Mouse (Mus musculus) neutrophil, adult 5-6 weeks (primary cell): ENCODE results near the gene Rtp4. TPM values are rescaled to one million over a fixed set of nuclear protein-coding genes. Genes with fewer than 3 reads are reported as not detected.

ENCODE experiments used
- ATAC-seq: fragments of 151-379, 151-347 bp; 2 replicates; pipeline ENCODE4 v1.8.0; 2017; ENCODE audit warnings: mild to moderate bottlenecking, moderate TSS enrichment; ENCODE audit not compliant: insufficient number of reproducible peaks, poor library complexity, low FRiP score, severe bottlenecking; ENCODE audit errors: extremely low read depth
- total RNA-seq: library from RNA; stranded (forward); fragments of 200-1000 nt; gene quantifications from 2 replicates; pipeline ENCODE4 v1.2.3, GENCODE M21; 2017

The Rtp4 gene
- total RNA-seq, 1 experiment from 2014 or later: 123 TPM

- no peak for ATAC-seq
Measured at GRCm38 (mm10) chr16:23659597-23660531, 139.8 kb downstream of the Rtp4 start.

Other genes starting within 250 kb of the Rtp4 start
- gene Rtp1, start 91.2 kb upstream of the Rtp4 start, total RNA-seq: not detected in 2 replicates
- not detected in 2 replicates for gene Masp1, start 524 bp downstream of the Rtp4 start, total RNA-seq